Mouse (Mus musculus): ENCODE measurements around the gene Slc11a2.

GRCm38 (mm10) chr15:100446887-100447286 lies 22.0 kb upstream of the Slc11a2 start:
- TF ChIP-seq GATA1 (IDR thresholded peaks at IDR 0.05; ENCODE audit: borderline replicate concordance, low read length) (no peak), FLI1 (IDR thresholded peaks at IDR 0.05; ENCODE audit: low read length) (no peak)
